Mouse (Mus musculus) liver, adult 2 months (tissue): ENCODE measurements around the gene Loxl3. TPM values are rescaled to one million over a fixed set of nuclear protein-coding genes. Genes with fewer than 3 reads are reported as not detected.
A peak's percentile ranks its signal among the peaks of the same experiment; 100 is the strongest.

ENCODE experiments used
- DNase-seq: peaks from one replicate; pipeline ENCODE4 v3.0.0-alpha.2; 2011; ENCODE audit warnings: low read depth, low spot score; ENCODE audit errors: extremely low read depth
- H3K27ac ChIP-seq: fragments of 200-500 bp; replicated peaks from 2 replicates; pipeline ENCODE4 v1.5.1; 2012; ENCODE audit warnings: low read depth, mild to moderate bottlenecking, control low read depth, inconsistent platforms, low read length; ENCODE audit not compliant: insufficient read depth
- H3K27me3 ChIP-seq: fragments of 200-500 bp; 2 replicates; pipeline ENCODE4 v1.6.1; 2012; ENCODE audit warnings: mild to moderate bottlenecking, moderate library complexity, low read length, inconsistent platforms; ENCODE audit not compliant: control insufficient read depth, insufficient read depth
- H3K36me3 ChIP-seq: fragments of 200-500 bp; 2 replicates; pipeline ENCODE4 v1.6.1; 2012; ENCODE audit warnings: low read length, inconsistent platforms; ENCODE audit not compliant: control insufficient read depth, insufficient read depth
- H3K4me1 ChIP-seq: fragments of 200-500 bp; 2 replicates; pipeline ENCODE4 v1.6.1; 2011; ENCODE audit warnings: low read length; ENCODE audit not compliant: control insufficient read depth, insufficient read depth
- H3K4me3 ChIP-seq: fragments of 200-500 bp; 2 replicates; pipeline ENCODE4 v1.5.1; 2011; ENCODE audit warnings: low read depth, mild to moderate bottlenecking, control low read depth, low read length, moderate library complexity; ENCODE audit not compliant: insufficient read depth
- H3K79me2 ChIP-seq: fragments of 200-500 bp; 2 replicates; pipeline ENCODE4 v1.6.1; 2012; ENCODE audit warnings: inconsistent platforms, mild to moderate bottlenecking, low read length, moderate library complexity; ENCODE audit not compliant: control insufficient read depth, insufficient read depth
- H3K9ac ChIP-seq: fragments of 200-500 bp; 2 replicates; pipeline ENCODE4 v1.6.1; 2012; ENCODE audit warnings: low read depth, mild to moderate bottlenecking, control low read depth, inconsistent platforms, low read length
- CTCF ChIP-seq: fragments of 200-500 bp; IDR thresholded peaks from 2 replicates; pipeline ENCODE4 v1.5.1; 2011; ENCODE audit warnings: low read depth, low read length, control low read depth
- POLR2A ChIP-seq: fragments of 200-500 bp; IDR thresholded peaks from 2 replicates; pipeline ENCODE4 v1.6.1; 2011; ENCODE audit warnings: low read length, control low read depth; ENCODE audit not compliant: insufficient read depth; ENCODE audit errors: extremely low read depth
- WGBS: fragments of 180-500 bp; shearing (Covaris S2); methylation state at CpG from one replicate; pipeline ENCODE4 v1.1.7; 2018; 5-methylcytosine and 5-hydroxymethylcytosine counted together
- polyA plus RNA-seq: library from polyadenylated mRNA; depleted of rRNA; stranded (reverse); fragments of >200 nt; gene quantifications from 2 replicates; pipeline ENCODE4 v1.2.3, GENCODE M21; 2012
- total RNA-seq: library from RNA; depleted of rRNA; stranded (reverse); fragments of >200 nt; gene quantifications from 2 replicates; pipeline ENCODE4 v1.2.3, GENCODE M21; 2014

The Loxl3 gene
- total and polyA plus RNA-seq, 2 experiments = 1.1 to 1.3 TPM

- H3K4me3 ChIP-seq = no peak overlapping the region
- no peaks in the 10 kb centered on the region for H3K27me3 ChIP-seq
- no peak overlapping the region for H3K27ac ChIP-seq
- no peak for TF ChIP-seq CTCF
- TF ChIP-seq POLR2A = no peak
- WGBS = 72% methylated on average over 9 of the region's 9 CpGs
- H3K9ac ChIP-seq = no peak overlapping the region
- H3K4me1 ChIP-seq = no peaks in the 10 kb centered on the region
- H3K79me2 ChIP-seq = no peaks in the 10 kb centered on the region
- DNase-seq = peak; percentile 30
- H3K36me3 ChIP-seq = no peaks in the 10 kb centered on the region
Observed at GRCm38 (mm10) chr6:83044742-83045141, 10.8 kb downstream of the Loxl3 start.

GRCm38 (mm10) chr6:83049367-83049766 lies 15.4 kb downstream of the Loxl3 start:
- Histone ChIP-seq H3K36me3 (no peaks in the 10 kb centered on the region; the same call in 1 of the 2 replicates), H3K4me3 (no peak overlapping the region), H3K27ac (no peak overlapping the region), H3K9ac (no peak overlapping the region), H3K79me2 (peaks cover 3% of the 10 kb centered on the region; the same call in 1 of the 2 replicates), H3K4me1 (peaks cover 5% of the 10 kb centered on the region; the same call in 1 of the 2 replicates), H3K27me3 (no peaks in the 10 kb centered on the region)
- WGBS = 74% methylated on average over 10 of the region's 10 CpGs
- TF ChIP-seq POLR2A (no peak), CTCF (no peak)
- no peak for DNase-seq

GRCm38 (mm10) chr6:83053136-83053960 lies 19.4 kb downstream of the Loxl3 start:
- H3K36me3 ChIP-seq = peaks cover 8% of the 10 kb centered on the region
- peaks cover 17% of the 10 kb centered on the region; the same call in 1 of the 2 replicates for H3K79me2 ChIP-seq
- no peaks in the 10 kb centered on the region for H3K27me3 ChIP-seq
- H3K4me1 ChIP-seq = peaks cover 16% of the 10 kb centered on the region
- DNase-seq = no peak
- TF ChIP-seq POLR2A (no peak), CTCF (no peak)
- peak overlapping the region; percentile 71 for H3K9ac ChIP-seq
- H3K4me3 ChIP-seq = peak overlapping the region; percentile 92
- 14% methylated on average over 26 of the region's 26 CpGs for WGBS
- H3K27ac ChIP-seq = no peak overlapping the region

- H3K79me2 ChIP-seq = peaks cover 17% of the 10 kb centered on the region; the same call in 1 of the 2 replicates
- peaks cover 17% of the 10 kb centered on the region for H3K4me1 ChIP-seq
- no peaks in the 10 kb centered on the region for H3K27me3 ChIP-seq
- H3K27ac ChIP-seq = peak within 1 kb of the TSS; percentile 76
- TF ChIP-seq CTCF = no peak
- peak; percentile 76 for TF ChIP-seq POLR2A
- H3K9ac ChIP-seq = peak within 1 kb of the TSS; percentile 97
- peaks cover 8% of the 10 kb centered on the region for H3K36me3 ChIP-seq
- DNase-seq = peak; percentile 97
- under 1% methylated on average over 64 of the region's 64 CpGs for WGBS
- peak within 1 kb of the TSS; percentile 92 for H3K4me3 ChIP-seq
Observed at GRCm38 (mm10) chr6:83054074-83054851, 20.3 kb downstream of the Loxl3 start, which contains the start of gene Aup1. Aup1 (plus strand) TSS chr6:83054521.

GRCm38 (mm10) chr6:83054871-83055431 lies 21.0 kb downstream of the Loxl3 start, which contains the start of gene Htra2:
Htra2 (minus strand) TSS chr6:83055273.
- Histone ChIP-seq H3K36me3 (peaks cover 8% of the 10 kb centered on the region), H3K4me1 (peaks cover 17% of the 10 kb centered on the region), H3K79me2 (peaks cover 17% of the 10 kb centered on the region; the same call in 1 of the 2 replicates), H3K27me3 (no peaks in the 10 kb centered on the region), H3K27ac (peak within 1 kb of the TSS; percentile 76), H3K9ac (peak within 1 kb of the TSS; percentile 97), H3K4me3 (peak within 1 kb of the TSS; percentile 92)
- TF ChIP-seq POLR2A = no peak
- peak; percentile 42 for TF ChIP-seq CTCF
- no peak for DNase-seq
- under 1% methylated on average over 48 of the region's 50 CpGs for WGBS
